Mouse (Mus musculus) C2C12 (cell line): ENCODE measurements at regions not wholly inside any gene's neighbourhood (a gene's known extent, or its start where the extent isn't known, plus 50 kb on each side); places are given as distances from the start of the nearest gene placed in this dataset.

ENCODE experiments used
- CTCF ChIP-seq: IDR thresholded peaks from one replicate; pipeline ENCODE4 v1.5.1; 2011; ENCODE audit not compliant: control insufficient read depth, insufficient read depth, insufficient read length
- MYOG ChIP-seq: IDR thresholded peaks from one replicate; pipeline ENCODE4 v1.6.1; 2011; ENCODE audit not compliant: control insufficient read depth, insufficient read length; ENCODE audit errors: extremely low read depth
- USF1 ChIP-seq: IDR thresholded peaks from one replicate; pipeline ENCODE4 v1.6.1; 2011; ENCODE audit warnings: low read depth, mild to moderate bottlenecking, control low read depth, moderate library complexity

DNA sequence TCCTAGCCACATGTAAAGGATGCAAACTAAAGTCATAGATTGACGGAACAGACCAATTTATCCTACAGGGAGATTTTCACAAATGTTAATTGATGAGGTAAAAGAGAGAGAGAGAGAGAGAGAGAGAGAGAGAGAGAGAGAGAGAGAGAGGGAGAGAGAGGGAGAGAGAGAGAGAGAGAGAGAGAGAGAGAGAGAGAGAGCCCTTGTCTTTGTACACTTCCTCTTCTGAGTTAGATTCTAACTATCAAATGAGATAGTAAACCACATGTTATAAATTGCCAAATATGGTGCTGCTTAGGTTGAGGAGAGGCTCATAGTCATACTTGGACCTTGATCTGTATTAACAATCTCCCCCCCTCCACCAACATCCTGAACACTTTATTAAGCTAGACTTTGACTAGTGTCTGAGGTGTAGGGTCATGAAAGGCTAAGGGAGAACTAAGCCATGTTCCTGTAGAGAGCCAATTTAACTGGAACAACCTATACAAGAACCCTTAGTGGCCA lies 1412.2 kb downstream of the Gsdmc2 start:
- no peak for TF ChIP-seq CTCF
- no peak for TF ChIP-seq MYOG
- no peak for TF ChIP-seq USF1
